Mouse (Mus musculus): ENCODE results near the gene Hoxb5.

Hoxb5 gene

GRCm38 (mm10) chr11:96353522-96353841, 50.3 kb downstream of the Hoxb5 start:
- DNase-seq (ENCODE audit: low spot score in 2 of 2) = no peak

GRCm38 (mm10) chr11:96353939-96354338, 50.8 kb downstream of the Hoxb5 start:
- no peak for DNase-seq (ENCODE audit: low spot score in 2 of 2)

- no peak for DNase-seq (ENCODE audit: low spot score in 2 of 2)
Measured at GRCm38 (mm10) chr11:96354376-96354775, 51.2 kb downstream of the Hoxb5 start.

GRCm38 (mm10) chr11:96354801-96355311, 51.7 kb downstream of the Hoxb5 start:
- no peak for DNase-seq (ENCODE audit: low spot score in 2 of 2)
